Mouse (Mus musculus) ES-E14 (cell line): Measurements from ENCODE around the gene Scg2.

Experiments used
- CHD2 ChIP-seq: IDR thresholded peaks from 2 replicates; pipeline ENCODE4 v1.6.1; 2014; ENCODE audit warnings: mild to moderate bottlenecking, low read depth, low read length, inconsistent platforms
- HCFC1 ChIP-seq: IDR thresholded peaks from 2 replicates; pipeline ENCODE4 v1.6.1; 2012; ENCODE audit warnings: low read length, inconsistent platforms, borderline replicate concordance; ENCODE audit not compliant: insufficient read depth
- MAFK ChIP-seq: IDR thresholded peaks from 2 replicates; pipeline ENCODE4 v1.6.1; 2014; ENCODE audit warnings: mild to moderate bottlenecking, low read depth, low read length, inconsistent platforms; ENCODE audit not compliant: insufficient read depth
- ZC3H11A ChIP-seq: IDR thresholded peaks from 2 replicates; pipeline ENCODE4 v1.6.1; 2012; ENCODE audit warnings: low read depth, mild to moderate bottlenecking, inconsistent platforms, low read length, borderline replicate concordance
- ZNF384 ChIP-seq: IDR thresholded peaks from 2 replicates; pipeline ENCODE4 v1.6.1; 2012; ENCODE audit warnings: low read depth, low read length, inconsistent platforms

DNA sequence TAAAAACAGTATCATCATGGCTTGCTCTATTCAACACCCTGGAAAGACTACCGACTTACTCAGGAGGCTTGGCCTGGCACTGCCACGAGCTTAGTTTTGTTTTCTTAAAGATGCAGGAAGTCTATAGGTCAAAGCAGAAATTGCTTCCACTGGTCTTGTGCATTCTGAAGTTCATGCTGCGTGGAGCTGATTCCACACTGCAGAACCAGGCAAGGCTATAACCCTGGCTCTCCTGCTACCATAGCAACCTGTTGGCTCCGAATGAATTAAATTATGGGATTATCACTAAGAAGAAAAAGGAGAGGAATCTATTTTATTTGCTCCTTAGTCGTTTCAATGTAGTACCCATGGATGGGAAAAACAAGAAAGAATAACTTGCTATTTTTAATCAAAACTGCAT lies 10.9 kb downstream of the Scg2 start:
- TF ChIP-seq HCFC1 (no peak), ZC3H11A (no peak), CHD2 (no peak), MAFK (no peak), ZNF384 (no peak)
